Mouse (Mus musculus): Measurements from ENCODE around the gene Prss54.
A peak's percentile ranks its signal among the peaks of the same experiment; 100 is the strongest.
"Not testable (repeated sequence)": the region's sequence is repeated elsewhere in the genome, so short reads cannot be mapped to it uniquely, and the experiment has no call there.

Prss54 gene

GRCm38 (mm10) chr8:95576240-95576639, at the start of gene Prss54:
Prss54 (minus strand) TSS chr8:95576340.
- peak; percentile 25 for DNase-seq (ENCODE audit: low read depth, low spot score)

- DNase-seq (ENCODE audit: low read depth, low spot score): peak; percentile 53
These were observed 48.7 kb upstream of the Prss54 start for GRCm38 (mm10) chr8:95624833-95625232.

- DNase-seq (ENCODE audit: low read depth, low spot score): peak; percentile 24
These were observed 43.9 kb upstream of the Prss54 start for GRCm38 (mm10) chr8:95620046-95620445.

- no peak for DNase-seq (ENCODE audit: low read depth, low spot score)
These were observed 40.2 kb upstream of the Prss54 start for GRCm38 (mm10) chr8:95616383-95616782.

- no peak for DNase-seq (ENCODE audit: low read depth, low spot score)
These were observed 35.6 kb upstream of the Prss54 start for GRCm38 (mm10) chr8:95611769-95612168.

GRCm38 (mm10) chr8:95610749-95611148, 34.6 kb upstream of the Prss54 start:
- DNase-seq (ENCODE audit: low read depth, low spot score): no peak

- no peak for DNase-seq (ENCODE audit: low read depth, low spot score)
These were observed 33.3 kb upstream of the Prss54 start for GRCm38 (mm10) chr8:95609406-95609805.

- DNase-seq (ENCODE audit: low read depth, low spot score): peak; percentile 92
These were observed 31.1 kb upstream of the Prss54 start for GRCm38 (mm10) chr8:95607210-95607609.

GRCm38 (mm10) chr8:95606509-95606908, 30.4 kb upstream of the Prss54 start:
- DNase-seq (ENCODE audit: low read depth, low spot score): not testable (repeated sequence)

- DNase-seq (ENCODE audit: low read depth, low spot score): no peak
These were observed 26.0 kb upstream of the Prss54 start for GRCm38 (mm10) chr8:95602168-95602567.

- DNase-seq (ENCODE audit: low read depth, low spot score): no peak
These were observed 25.2 kb upstream of the Prss54 start for GRCm38 (mm10) chr8:95601306-95601705.

- DNase-seq (ENCODE audit: low read depth, low spot score): peak; percentile 72
These were observed 23.7 kb upstream of the Prss54 start for GRCm38 (mm10) chr8:95599861-95600260.

GRCm38 (mm10) chr8:95596841-95597241, 20.7 kb upstream of the Prss54 start:
- DNase-seq (ENCODE audit: low read depth, low spot score): no peak

GRCm38 (mm10) chr8:95595131-95595530, 19.0 kb upstream of the Prss54 start:
- no peak for DNase-seq (ENCODE audit: low read depth, low spot score)

GRCm38 (mm10) chr8:95593439-95594393, 17.6 kb upstream of the Prss54 start:
- peak; percentile 64 for DNase-seq (ENCODE audit: low read depth, low spot score)

GRCm38 (mm10) chr8:95592131-95592780, 16.1 kb upstream of the Prss54 start:
- no peak for DNase-seq (ENCODE audit: low read depth, low spot score)

GRCm38 (mm10) chr8:95590539-95590938, 14.4 kb upstream of the Prss54 start:
- peak; percentile 53 for DNase-seq (ENCODE audit: low read depth, low spot score)

- DNase-seq (ENCODE audit: low read depth, low spot score): no peak
These were observed 13.1 kb upstream of the Prss54 start for GRCm38 (mm10) chr8:95589282-95589681.

GRCm38 (mm10) chr8:95587339-95587738, 11.2 kb upstream of the Prss54 start:
- DNase-seq (ENCODE audit: low read depth, low spot score): peak; percentile 77

GRCm38 (mm10) chr8:95573146-95573545, 3.0 kb downstream of the Prss54 start:
- peak; percentile 20 for DNase-seq (ENCODE audit: low read depth, low spot score)

GRCm38 (mm10) chr8:95566809-95567208, 9.3 kb downstream of the Prss54 start:
- peak; percentile 28 for DNase-seq (ENCODE audit: low read depth, low spot score)

GRCm38 (mm10) chr8:95566217-95566616, 9.9 kb downstream of the Prss54 start:
- peak; percentile 38 for DNase-seq (ENCODE audit: low read depth, low spot score)

GRCm38 (mm10) chr8:95555963-95556362, 20.2 kb downstream of the Prss54 start:
- no peak for DNase-seq (ENCODE audit: low read depth, low spot score)

All from brain, adult 2 months (tissue).